Mouse (Mus musculus) cortical plate, adult 2 months (tissue): ENCODE measurements around the gene Fam173b. TPM values are rescaled to one million over a fixed set of nuclear protein-coding genes. Genes with fewer than 3 reads are reported as not detected.

ENCODE experiments used
- H3K27ac ChIP-seq: fragments of 200-500 bp; 2 replicates; pipeline ENCODE4 v1.5.1; 2012; ENCODE audit warnings: low read length, control low read depth, inconsistent platforms; ENCODE audit not compliant: insufficient read depth
- H3K4me1 ChIP-seq: fragments of 200-500 bp; 2 replicates; pipeline ENCODE4 v1.6.1; 2011; ENCODE audit warnings: low read length; ENCODE audit not compliant: control insufficient read depth, insufficient read depth
- H3K4me3 ChIP-seq: fragments of 200-500 bp; 2 replicates; pipeline ENCODE4 v1.5.1; 2011; ENCODE audit warnings: mild to moderate bottlenecking, low read length, control low read depth; ENCODE audit not compliant: insufficient read depth
- CTCF ChIP-seq: fragments of 200-500 bp; IDR thresholded peaks from 2 replicates; pipeline ENCODE4 v1.5.1; 2011; ENCODE audit warnings: mild to moderate bottlenecking, control low read depth, low read length; ENCODE audit not compliant: insufficient read depth; ENCODE audit errors: extremely low read depth
- POLR2A ChIP-seq: fragments of 200-500 bp; IDR thresholded peaks from 2 replicates; pipeline ENCODE4 v1.6.1; 2011; ENCODE audit warnings: mild to moderate bottlenecking, low read length, control low read depth; ENCODE audit not compliant: insufficient read depth; ENCODE audit errors: extremely low read depth
- polyA plus RNA-seq: library from polyadenylated mRNA; depleted of rRNA; stranded (reverse); fragments of >200 nt; gene quantifications from 2 replicates; pipeline ENCODE4 v1.2.3, GENCODE M21; 2012; rRNA removed

Gene Fam173b
- polyA plus RNA-seq = 11.9 and 13.2 TPM in 2 replicates

DNA sequence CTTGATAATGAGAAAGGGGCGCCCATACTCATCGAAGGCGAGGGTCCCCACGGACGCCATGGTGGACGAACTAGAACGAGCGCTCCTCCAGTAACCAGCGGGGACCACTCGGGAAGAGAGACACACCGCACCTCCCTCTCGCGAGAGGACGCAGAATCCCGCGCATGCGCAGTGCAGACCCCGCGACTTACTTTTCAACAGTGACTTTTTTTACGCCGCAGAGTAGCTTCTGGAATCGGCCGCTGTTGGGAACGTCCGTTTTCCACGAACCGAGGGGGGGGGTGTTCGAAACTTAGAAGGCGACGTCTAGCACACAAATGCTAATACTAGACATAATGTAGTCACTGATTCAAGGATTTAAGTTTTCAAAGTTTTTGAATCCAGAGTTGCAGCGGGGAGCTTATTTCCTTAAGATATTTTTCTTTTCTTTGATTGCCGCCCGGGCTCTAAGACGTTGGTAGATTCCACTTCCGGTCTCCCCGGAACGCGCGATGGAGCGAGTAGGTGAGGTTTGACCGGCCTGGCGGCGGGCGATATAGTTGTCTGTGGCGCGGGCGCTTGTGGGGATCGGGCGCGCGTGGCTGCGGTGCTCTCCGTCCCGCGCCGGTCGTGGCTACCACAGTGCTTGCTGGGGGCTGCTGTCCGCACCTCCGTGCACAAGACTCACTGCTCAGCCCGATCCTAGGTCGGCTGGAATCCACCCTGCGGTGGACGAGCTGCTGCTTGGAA is at the start of gene Fam173b, which contains the start of gene Cct5:
Gene Fam173b (plus strand): TSS at position 207 of the 729 bp plus-strand sequence.
Gene Cct5 (minus strand): TSS at position 159 of the 729 bp plus-strand sequence.
- peak within 1 kb of the TSS; percentile 76 for H3K4me3 ChIP-seq
- peaks cover 6% of the 10 kb centered on the region; the same call in 1 of the 2 replicates for H3K4me1 ChIP-seq
- TF ChIP-seq CTCF (no peak), POLR2A (peak; percentile 92)
- H3K27ac ChIP-seq = peak within 1 kb of the TSS; percentile 72

GRCm38 (mm10) chr15:31554855-31555254 is 46.8 kb upstream of the Fam173b start:
- Histone ChIP-seq H3K4me1 (no peaks in the 10 kb centered on the region), H3K4me3 (no peak overlapping the region), H3K27ac (no peak overlapping the region)
- TF ChIP-seq CTCF (no peak), POLR2A (no peak)

DNA sequence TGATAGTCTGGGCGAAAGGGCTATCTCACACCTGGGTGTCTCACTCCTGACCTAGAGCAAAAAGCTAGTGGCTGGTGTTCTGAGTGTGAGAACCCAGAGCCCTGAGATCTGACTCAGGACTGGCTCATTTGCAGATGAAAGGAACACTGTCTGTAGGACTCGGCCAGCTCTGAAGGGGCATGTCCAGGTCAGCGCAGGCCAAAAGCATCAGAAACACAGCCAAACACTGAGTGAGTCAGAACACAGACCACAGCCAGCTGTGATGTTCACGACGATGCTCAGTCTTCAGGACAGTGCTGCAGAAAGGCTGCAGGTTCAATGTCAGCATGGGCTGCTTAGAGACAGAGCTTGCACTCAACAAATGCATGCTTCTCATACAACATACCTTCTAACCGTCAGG is 40.3 kb upstream of the Fam173b start:
- TF ChIP-seq CTCF (no peak), POLR2A (no peak)

GRCm38 (mm10) chr15:31561976-31562375 is 39.7 kb upstream of the Fam173b start:
- Histone ChIP-seq H3K4me1 (no peaks in the 10 kb centered on the region), H3K27ac (no peak overlapping the region), H3K4me3 (no peak overlapping the region)
- TF ChIP-seq POLR2A = no peak
- TF ChIP-seq CTCF = no peak

More for the DNA sequence above, 40.3 kb upstream of the Fam173b start:
- no peak overlapping the region for H3K27ac ChIP-seq
- no peak overlapping the region for H3K4me3 ChIP-seq
- H3K4me1 ChIP-seq = no peaks in the 10 kb centered on the region

- Histone ChIP-seq H3K27ac (no peak overlapping the region), H3K4me3 (no peak overlapping the region), H3K4me1 (no peaks in the 10 kb centered on the region)
- TF ChIP-seq POLR2A (no peak), CTCF (no peak)
These were observed 38.8 kb upstream of the Fam173b start for GRCm38 (mm10) chr15:31562847-31563246.

GRCm38 (mm10) chr15:31563577-31564546 is 37.8 kb upstream of the Fam173b start:
- H3K4me3 ChIP-seq = no peak overlapping the region
- no peak for TF ChIP-seq CTCF
- no peak for TF ChIP-seq POLR2A
- H3K4me1 ChIP-seq = no peaks in the 10 kb centered on the region
- H3K27ac ChIP-seq = no peak overlapping the region

DNA sequence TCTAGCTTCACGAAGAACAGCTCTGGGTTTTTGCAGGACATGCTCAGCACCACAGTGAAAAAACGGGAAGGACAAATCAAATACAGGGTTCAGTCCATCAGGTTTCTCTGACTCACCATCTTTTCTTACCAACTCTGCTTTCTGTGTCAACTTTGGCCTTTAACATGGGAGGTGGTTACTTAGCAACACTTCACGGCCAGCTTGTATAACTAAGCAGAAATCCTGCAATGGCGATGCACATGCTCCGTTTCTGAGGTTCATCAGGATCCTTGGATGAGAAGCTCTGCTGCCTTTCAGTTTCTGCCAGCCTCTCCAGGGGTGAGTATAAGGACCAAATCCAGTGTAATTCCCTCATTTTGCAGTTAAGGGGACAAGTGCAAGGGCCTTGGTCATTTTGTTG is 36.5 kb upstream of the Fam173b start, which contains the start of gene Cmbl:
Gene Cmbl (plus strand): TSS at position 206 of the 400 bp plus-strand sequence.
- no peak within 1 kb of the TSS for H3K4me3 ChIP-seq
- no peak for TF ChIP-seq POLR2A
- no peak for TF ChIP-seq CTCF
- no peak within 1 kb of the TSS for H3K27ac ChIP-seq
- H3K4me1 ChIP-seq = no peaks in the 10 kb centered on the region

GRCm38 (mm10) chr15:31565786-31566185 is 35.9 kb upstream of the Fam173b start:
- no peak overlapping the region for H3K27ac ChIP-seq
- H3K4me1 ChIP-seq = no peaks in the 10 kb centered on the region
- H3K4me3 ChIP-seq = no peak overlapping the region
- TF ChIP-seq POLR2A (no peak), CTCF (no peak)

DNA sequence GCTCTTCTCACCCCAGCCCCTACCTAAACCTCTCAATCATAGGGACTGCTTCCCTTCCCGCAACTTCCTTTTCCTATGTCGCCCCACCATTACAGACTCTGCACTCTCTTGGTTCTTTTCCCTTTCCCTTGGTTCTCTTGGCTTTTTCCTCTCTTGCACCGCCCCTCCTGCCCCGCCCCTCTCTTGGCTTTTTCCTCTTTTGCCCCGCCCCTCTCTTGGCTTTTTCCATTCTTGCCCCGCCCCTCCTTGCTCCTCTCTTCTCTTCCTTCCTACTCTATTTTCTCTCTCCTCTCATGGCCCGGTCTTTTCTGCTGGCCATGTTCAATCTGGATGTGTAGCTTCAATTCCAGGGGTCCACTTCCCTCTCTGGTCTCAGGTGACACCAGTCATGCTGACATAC is 34.2 kb upstream of the Fam173b start:
- no peak for TF ChIP-seq CTCF
- no peak for TF ChIP-seq POLR2A
- Histone ChIP-seq H3K27ac (no peak overlapping the region), H3K4me1 (no peaks in the 10 kb centered on the region; the same call in 1 of the 2 replicates), H3K4me3 (no peak overlapping the region)

- TF ChIP-seq POLR2A = no peak
- no peak for TF ChIP-seq CTCF
- H3K4me1 ChIP-seq = no peaks in the 10 kb centered on the region; the same call in 1 of the 2 replicates
- no peak overlapping the region for H3K4me3 ChIP-seq
- no peak overlapping the region for H3K27ac ChIP-seq
These were observed 33.1 kb upstream of the Fam173b start for GRCm38 (mm10) chr15:31568581-31568996.
